Comparison of ENCODE assay signal across 9 mouse cellular contexts in genomic region chr2:143117453-143117852, GRCm38 (mm10). TPM values are rescaled to one million over a fixed set of nuclear protein-coding genes. Genes with fewer than 3 reads are reported as not detected.
DNase-seq lines count a peak whose midpoint lies in the region; ATAC-seq and TF ChIP-seq lines count a peak whose summit lies in the region.
"Had no signal": no experiment of that assay in that cellular context is flagged by ENCODE, and none has a peak within 500 bp of the region (broad histone marks: within the 10 kb centered on the region; RNA-seq: fewer than 3 reads in every experiment).

No protein-coding gene starts in this region.

- peak; percentile 6 for DNase-seq in adrenal gland, adult 2 months
- no peak for DNase-seq in adrenal gland, postnatal 4 days (ENCODE audit: low spot score in 2 of 2)
- peak; percentile 45 to 46 for DNase-seq in layer of hippocampus, adult 2 months (ENCODE audit: low spot score in 2 of 2)
- DNase-seq in layer of hippocampus, adult 9-10 months (ENCODE audit: low spot score): no peak
- DNase-seq in cerebellum, postnatal 14 days: peak; percentile 51 to 68
- peak; percentile 64 to 75 for DNase-seq in right cerebral cortex, postnatal 10 days (ENCODE audit: low spot score in 2 of 2)
- no peak for DNase-seq in thymus, postnatal 10 days (ENCODE audit: low spot score in 2 of 2)

- no peak for ATAC-seq in CD4-positive, CD25-positive, alpha-beta regulatory T cell, adult 4 months

- no peak overlapping the region for H3K4me3 ChIP-seq in layer of hippocampus, adult 2 months
- H3K4me3 ChIP-seq: lung, embryonic 15.5 days had no signal

- TF ChIP-seq CTCF in layer of hippocampus, adult 2 months (conservative IDR thresholded peaks at IDR 0.05): peak; percentile 71

- no peak overlapping the region for H3K27ac ChIP-seq in layer of hippocampus, adult 2 months
- H3K27ac ChIP-seq: lung, embryonic 15.5 days had no signal

RNA-seq across cellular contexts. Expression of gene Otor, which starts 39.2 kb away (rescaled TPM):
- total RNA-seq in adrenal gland, adult 2 months (2021): not detected
- polyA plus RNA-seq in adrenal gland, adult 2 months (2012; rRNA removed): not detected in 2 replicates
- total RNA-seq in adrenal gland, postnatal 4 days (2021): not detected
- not detected for total RNA-seq in layer of hippocampus, adult 2 months (2021)
- not detected for polyA plus RNA-seq in CD4-positive, CD25-positive, alpha-beta regulatory T cell, adult 4 months (2017; shearing (Covaris generic))

RNA-seq across cellular contexts. Expression of gene Snrpb2, which starts 54.6 kb away (rescaled TPM):
- total RNA-seq in adrenal gland, adult 2 months (2021): 10 to 100 TPM; 34.8 to 39.8 TPM
- 0.57 and 0.67 TPM in 2 replicates for polyA plus RNA-seq in adrenal gland, adult 2 months (2012; rRNA removed)
- 10 to 100 TPM; 64.6 to 65.3 TPM for total RNA-seq in adrenal gland, postnatal 4 days (2021)
- 10 to 100 TPM; 41.8 to 46.2 TPM for total RNA-seq in layer of hippocampus, adult 2 months (2021)
- 10 to 100 TPM; 61.5 to 95.5 TPM for polyA plus RNA-seq in CD4-positive, CD25-positive, alpha-beta regulatory T cell, adult 4 months (2017; shearing (Covaris generic))

Comparison
In these comparisons a context has a peak if more than half of its experiments do, and no peak if none do; other contexts are left out.
1. DNase-seq: peak in adrenal gland, adult 2 months (single experiment), layer of hippocampus, adult 2 months (2 of 2), cerebellum, postnatal 14 days (2 of 2) and right cerebral cortex, postnatal 10 days (2 of 2); none in adrenal gland, postnatal 4 days (0 of 2), layer of hippocampus, adult 9-10 months (single experiment) and thymus, postnatal 10 days (0 of 2).